Mouse (Mus musculus) midbrain, embryonic 14.5 days (tissue): ENCODE results near the gene Moxd2. TPM values are rescaled to one million over a fixed set of nuclear protein-coding genes. Genes with fewer than 3 reads are reported as not detected.

Source experiments
- polyA plus RNA-seq: library from polyadenylated mRNA; unstranded; fragments of >200 nt; fragmentation: Nextera tagmentation; extraction: Ambion mirVana; gene quantifications from 2 replicates; pipeline ENCODE4 v1.2.1, GENCODE M21; 2014

Gene Moxd2
- polyA plus RNA-seq, 1 experiment from 2014 or later, result not detected

Other genes starting within 250 kb of the Moxd2 start
- not detected in 2 replicates for gene Prss58, start 12.9 kb upstream of the Moxd2 start, polyA plus RNA-seq
- gene 1700074P13Rik, start 53.1 kb upstream of the Moxd2 start, polyA plus RNA-seq, result not detected in 2 replicates
- not detected in 2 replicates for gene Gm4744, start 64.4 kb upstream of the Moxd2 start, polyA plus RNA-seq
- not detected in 2 replicates for gene 1810009J06Rik, start 77.3 kb upstream of the Moxd2 start, polyA plus RNA-seq
- gene Gm2663, start 112.0 kb upstream of the Moxd2 start, polyA plus RNA-seq, result not detected in 2 replicates
- gene 2210010C04Rik, start 148.0 kb upstream of the Moxd2 start, polyA plus RNA-seq, result not detected in 2 replicates